Mouse (Mus musculus) thymus, adult 2 months (tissue): Measurements from ENCODE around the gene Cux2. TPM values are rescaled to one million over a fixed set of nuclear protein-coding genes. Genes with fewer than 3 reads are reported as not detected.

ENCODE experiments used
- DNase-seq: peaks from one replicate; pipeline ENCODE4 v3.0.0; 2021
- H3K27ac ChIP-seq: fragments of 200-500 bp; 2 replicates; pipeline ENCODE4 v1.5.1; 2012; ENCODE audit warnings: low read length, control low read depth; ENCODE audit not compliant: control insufficient read depth, insufficient read depth
- H3K27me3 ChIP-seq: fragments of 200-500 bp; 2 replicates; pipeline ENCODE4 v1.6.1; 2012; ENCODE audit warnings: mild to moderate bottlenecking, low read length, moderate library complexity, mixed read lengths; ENCODE audit not compliant: control insufficient read depth, insufficient read depth
- H3K36me3 ChIP-seq: fragments of 200-500 bp; 2 replicates; pipeline ENCODE4 v1.6.1; 2012; ENCODE audit warnings: mild to moderate bottlenecking, low read length, moderate library complexity; ENCODE audit not compliant: control insufficient read depth, insufficient read depth
- H3K4me1 ChIP-seq: fragments of 200-500 bp; replicated peaks from 2 replicates; pipeline ENCODE4 v1.6.1; 2012; ENCODE audit warnings: low read length; ENCODE audit not compliant: control insufficient read depth, insufficient read depth
- H3K4me3 ChIP-seq: fragments of 200-500 bp; 2 replicates; pipeline ENCODE4 v1.5.1; 2012; ENCODE audit warnings: mild to moderate bottlenecking, low read length, control low read depth, moderate library complexity; ENCODE audit not compliant: control insufficient read depth, insufficient read depth
- CTCF ChIP-seq: fragments of 200-500 bp; IDR thresholded peaks from 2 replicates; pipeline ENCODE4 v1.5.1; 2012; ENCODE audit warnings: mild to moderate bottlenecking, control low read depth, low read length, moderate library complexity, borderline replicate concordance; ENCODE audit not compliant: control insufficient read depth, poor library complexity, insufficient read depth; ENCODE audit errors: extremely low read depth
- POLR2A ChIP-seq: fragments of 200-500 bp; IDR thresholded peaks from 2 replicates; pipeline ENCODE4 v1.6.1; 2012; ENCODE audit warnings: mild to moderate bottlenecking, low read length, control low read depth, moderate library complexity; ENCODE audit not compliant: control insufficient read depth, poor library complexity, insufficient read depth; ENCODE audit errors: extremely low read depth
- WGBS: fragments of 180-500 bp; shearing (Covaris S2); methylation state at CpG from one replicate; pipeline ENCODE4 v1.1.7; 2018; 5-methylcytosine and 5-hydroxymethylcytosine counted together
- polyA plus RNA-seq: library from polyadenylated mRNA; depleted of rRNA; stranded (reverse); fragments of >200 nt; gene quantifications from 2 replicates; pipeline ENCODE4 v1.2.3, GENCODE M21; 2012

Gene Cux2
- polyA plus RNA-seq, 1 experiment, result 0.75 TPM

DNA sequence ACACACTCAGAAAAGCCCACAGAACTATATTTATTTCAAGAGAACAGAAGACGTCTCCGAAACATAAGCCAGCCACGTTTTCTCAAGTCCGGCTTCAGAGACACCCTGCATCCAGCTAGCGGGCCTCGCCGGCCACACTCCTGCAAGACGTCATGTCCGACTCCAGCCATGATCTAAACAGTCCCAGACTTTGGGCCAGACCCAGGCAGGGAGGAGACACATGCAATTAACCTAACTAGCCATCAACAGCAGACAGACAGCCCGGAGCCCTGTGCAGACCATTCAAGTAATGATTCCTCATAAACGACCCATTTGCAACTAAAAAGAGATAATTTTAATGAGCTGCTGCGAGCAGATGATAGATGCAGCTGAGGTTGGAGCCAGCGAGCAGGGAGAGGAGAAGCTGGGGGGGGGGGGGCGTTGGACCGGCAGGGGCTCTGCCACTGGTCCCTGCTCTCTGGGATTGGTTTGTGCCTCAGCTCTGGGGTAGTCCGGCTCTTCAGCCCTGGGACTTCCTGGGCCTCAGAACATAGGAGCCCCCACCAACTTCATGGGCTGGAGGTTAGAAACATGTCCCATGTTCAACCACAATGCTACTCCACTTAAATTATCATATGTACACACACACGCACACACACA is 121.4 kb downstream of the Cux2 start:
- Histone ChIP-seq H3K4me1 (no peaks in the 10 kb centered on the region), H3K27me3 (peaks cover 2% of the 10 kb centered on the region; the same call in 1 of the 2 replicates), H3K27ac (no peak overlapping the region), H3K36me3 (no peaks in the 10 kb centered on the region), H3K4me3 (no peak overlapping the region)
- no peak for DNase-seq
- no peak for TF ChIP-seq POLR2A
- TF ChIP-seq CTCF, result no peak
- WGBS, result 73% methylated on average over 17 of the region's 17 CpGs

DNA sequence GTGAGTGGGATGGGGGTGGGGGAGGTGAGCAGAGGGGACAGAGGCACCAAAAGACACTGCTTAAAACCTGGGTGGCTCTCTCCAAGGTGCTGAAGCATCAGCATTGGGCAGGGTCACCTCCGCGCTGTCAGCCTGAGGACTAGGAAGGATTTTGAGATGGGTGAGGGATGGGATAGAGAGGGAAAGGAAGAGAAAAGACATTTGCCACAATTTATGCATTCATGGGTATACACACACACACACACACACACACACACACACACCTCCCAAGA is 123.4 kb downstream of the Cux2 start:
- H3K27ac ChIP-seq, result no peak overlapping the region
- no peak overlapping the region for H3K4me3 ChIP-seq
- TF ChIP-seq POLR2A (no peak), CTCF (no peak)
- H3K36me3 ChIP-seq, result no peaks in the 10 kb centered on the region
- H3K4me1 ChIP-seq, result no peaks in the 10 kb centered on the region
- H3K27me3 ChIP-seq, result peaks cover 2% of the 10 kb centered on the region; the same call in 1 of the 2 replicates
- WGBS, result 37% methylated on average over 2 of the region's 2 CpGs
- no peak for DNase-seq

DNA sequence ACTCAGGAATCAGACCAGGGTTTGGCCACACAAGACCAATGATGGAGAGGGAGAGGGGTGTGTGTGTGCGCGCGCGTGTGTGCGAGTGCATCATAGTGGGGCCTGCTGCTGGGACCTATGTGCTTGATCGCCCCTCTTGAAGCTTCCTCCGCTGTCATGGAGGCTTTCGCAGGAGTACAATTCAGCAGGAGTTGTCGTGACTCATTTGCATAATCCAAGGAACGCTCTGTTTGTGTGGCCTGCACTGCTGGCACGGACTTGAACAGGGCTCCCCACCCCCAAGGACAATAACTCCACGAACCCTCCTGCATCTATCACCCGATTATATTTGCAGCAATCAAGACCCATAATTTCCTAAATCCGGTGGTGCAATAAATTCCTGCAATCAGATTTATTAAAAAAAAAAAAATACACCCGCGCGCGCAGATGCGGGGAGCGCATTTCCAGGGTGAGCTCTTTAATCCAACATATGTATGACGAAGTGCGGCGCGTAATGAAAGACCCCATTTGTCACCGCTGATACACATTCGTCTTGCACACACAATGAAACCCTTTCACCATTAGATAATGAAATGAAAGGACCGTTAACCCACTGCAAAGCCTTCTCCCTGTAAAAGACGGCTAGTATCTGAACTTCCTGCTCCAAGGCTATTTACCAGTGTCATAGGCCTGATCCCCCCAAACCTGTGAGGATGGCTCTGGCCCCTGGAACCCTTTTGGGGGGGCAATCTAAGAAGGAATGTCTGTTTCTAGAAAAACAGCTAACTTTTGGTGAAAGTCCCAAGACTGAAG is 124.0 kb downstream of the Cux2 start:
- Histone ChIP-seq H3K36me3 (no peaks in the 10 kb centered on the region), H3K4me1 (no peaks in the 10 kb centered on the region), H3K4me3 (no peak overlapping the region), H3K27ac (no peak overlapping the region), H3K27me3 (peaks cover 2% of the 10 kb centered on the region; the same call in 1 of the 2 replicates)
- no peak for DNase-seq
- TF ChIP-seq CTCF, result no peak
- no peak for TF ChIP-seq POLR2A
- 54% methylated on average over 28 of the region's 28 CpGs for WGBS

DNA sequence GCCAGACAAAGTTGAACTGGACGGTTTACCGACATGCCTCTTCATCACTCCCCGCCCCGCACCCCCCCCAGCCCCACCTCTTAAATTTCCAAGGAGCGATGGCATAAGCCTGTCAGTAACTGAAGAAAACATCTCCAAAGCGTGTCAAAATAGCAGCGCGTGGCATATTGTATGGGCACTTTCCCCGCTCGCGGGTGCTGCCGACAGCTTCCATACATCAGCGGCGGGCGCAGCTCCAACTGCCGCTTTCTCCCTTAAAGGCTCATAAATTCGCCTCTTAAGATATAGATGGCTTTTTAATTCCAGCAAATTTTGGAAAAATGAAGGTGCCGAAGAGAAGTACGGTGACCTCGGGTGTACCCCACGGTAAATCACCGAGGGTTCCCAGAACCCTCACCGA is 124.6 kb downstream of the Cux2 start:
- Histone ChIP-seq H3K27me3 (peaks cover 2% of the 10 kb centered on the region; the same call in 1 of the 2 replicates), H3K36me3 (no peaks in the 10 kb centered on the region), H3K27ac (no peak overlapping the region), H3K4me3 (no peak overlapping the region), H3K4me1 (no peaks in the 10 kb centered on the region)
- WGBS, result 40% methylated on average over 23 of the region's 23 CpGs
- TF ChIP-seq POLR2A (no peak), CTCF (no peak)
- no peak for DNase-seq

DNA sequence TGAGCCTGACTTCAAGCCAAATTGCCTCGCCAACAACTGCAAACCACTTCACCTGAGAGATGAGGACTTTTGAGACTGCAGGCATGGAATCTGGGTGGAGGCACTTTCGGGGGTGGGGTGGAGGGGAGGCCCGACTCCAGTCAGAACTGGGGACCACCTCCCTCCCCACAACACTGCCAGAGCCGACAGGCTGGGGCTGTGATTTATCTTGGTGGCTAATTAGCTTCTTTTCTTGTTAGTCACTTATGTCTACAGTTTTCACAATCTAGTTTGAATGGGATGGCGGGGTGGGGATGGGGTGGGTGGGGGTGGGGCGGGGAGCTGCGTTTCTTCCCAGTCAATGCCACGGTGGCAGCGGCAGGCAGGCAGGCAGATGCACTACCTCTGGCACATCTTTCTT is 125.5 kb downstream of the Cux2 start:
- no peak for DNase-seq
- no peaks in the 10 kb centered on the region for H3K4me1 ChIP-seq
- 29% methylated on average over 9 of the region's 9 CpGs for WGBS
- no peaks in the 10 kb centered on the region for H3K36me3 ChIP-seq
- H3K4me3 ChIP-seq, result no peak overlapping the region
- TF ChIP-seq CTCF (no peak), POLR2A (no peak)
- no peak overlapping the region for H3K27ac ChIP-seq
- peaks cover 2% of the 10 kb centered on the region; the same call in 1 of the 2 replicates for H3K27me3 ChIP-seq

DNA sequence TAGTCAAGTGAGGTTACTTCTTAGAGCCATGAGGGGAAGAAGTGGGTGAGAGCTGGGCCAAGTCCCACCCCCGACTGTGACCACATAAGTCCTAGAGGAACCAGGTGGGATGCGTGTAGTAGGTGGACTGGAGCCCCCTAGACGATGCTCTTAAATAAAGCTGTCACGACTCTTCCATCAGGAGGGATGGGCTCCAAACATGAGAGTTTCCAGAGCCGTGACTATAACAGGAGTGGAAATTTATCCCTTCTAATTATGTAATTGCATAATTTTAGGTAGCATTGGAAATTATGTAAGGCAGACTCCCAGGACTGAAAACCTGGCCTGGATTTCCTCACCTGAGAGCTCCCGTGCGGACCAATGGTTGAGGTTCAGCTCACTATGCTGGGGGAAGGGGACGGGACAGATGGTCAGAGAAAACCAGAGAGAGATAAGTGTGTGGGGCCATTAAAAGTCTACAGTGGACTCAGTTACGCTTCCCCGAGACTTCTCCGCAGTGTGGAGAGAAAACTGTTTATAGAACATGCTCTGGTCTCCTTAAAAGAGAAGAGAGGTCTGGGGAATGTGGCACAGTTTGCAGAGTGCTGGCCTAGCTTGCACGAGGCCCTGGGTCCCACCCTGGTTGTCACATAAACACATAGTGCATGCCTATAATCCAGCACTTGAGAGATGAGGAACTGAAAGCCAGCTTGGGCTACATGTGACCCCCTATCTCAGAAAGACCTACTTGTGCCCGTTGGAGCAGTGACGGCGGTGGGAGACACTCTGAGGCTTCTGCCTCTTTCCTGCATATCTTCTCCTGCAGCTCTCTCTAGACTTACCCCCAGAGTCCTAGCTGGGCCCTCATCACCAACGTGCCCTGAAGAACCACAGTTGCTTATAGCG is 126.7 kb downstream of the Cux2 start:
- WGBS, result 63% methylated on average over 17 of the region's 17 CpGs
- TF ChIP-seq CTCF (no peak), POLR2A (no peak)
- no peaks in the 10 kb centered on the region for H3K36me3 ChIP-seq
- H3K4me1 ChIP-seq, result no peaks in the 10 kb centered on the region
- peaks cover 2% of the 10 kb centered on the region; the same call in 1 of the 2 replicates for H3K27me3 ChIP-seq
- H3K27ac ChIP-seq, result no peak overlapping the region
- H3K4me3 ChIP-seq, result no peak overlapping the region
- no peak for DNase-seq
